Mouse (Mus musculus) megakaryocyte, adult 5-6 weeks (primary cell): ENCODE measurements around the gene Dclk2. TPM values are rescaled to one million over a fixed set of nuclear protein-coding genes. Genes with fewer than 3 reads are reported as not detected.

Experiments used
- ATAC-seq: 2 replicates; pipeline ENCODE4 v1.8.0; 2016; ENCODE audit warnings: mild to moderate bottlenecking, inconsistent platforms; ENCODE audit not compliant: poor library complexity, severe bottlenecking
- total RNA-seq, 2 experiments: library from RNA; stranded (forward) in 1 of 2; stranded (reverse) in 1 of 2; fragments of 153-499, 151-499 nt in 1 of 2; fragments of 221-1000, 200-1000 nt in 1 of 2; gene quantifications; 2 replicates each; pipeline versions ENCODE4 v1.2.3 to v1.2.4; 2015 to 2017

The Dclk2 gene
- total RNA-seq, 2 experiments from 2014 or later = 0.33 to 0.40 TPM

- ATAC-seq = no peak
These were observed 116.4 kb downstream of the Dclk2 start for GRCm38 (mm10) chr3:86804265-86804664.

GRCm38 (mm10) chr3:86802825-86803224, 117.8 kb downstream of the Dclk2 start:
- ATAC-seq = no peak

GRCm38 (mm10) chr3:86800841-86801240, 119.8 kb downstream of the Dclk2 start:
- no peak for ATAC-seq

- ATAC-seq = peak; percentile 55
These were observed 121.6 kb downstream of the Dclk2 start for GRCm38 (mm10) chr3:86799041-86799440.

- no peak for ATAC-seq
These were observed 122.7 kb downstream of the Dclk2 start for GRCm38 (mm10) chr3:86797871-86798460.

- ATAC-seq = peak; percentile 53
These were observed 123.9 kb downstream of the Dclk2 start for GRCm38 (mm10) chr3:86796716-86797115.

GRCm38 (mm10) chr3:86793720-86794191, 126.9 kb downstream of the Dclk2 start:
- no peak for ATAC-seq

GRCm38 (mm10) chr3:86793264-86793663, 127.4 kb downstream of the Dclk2 start:
- no peak for ATAC-seq

GRCm38 (mm10) chr3:86789752-86790151, 130.9 kb downstream of the Dclk2 start:
- no peak for ATAC-seq

GRCm38 (mm10) chr3:86788711-86789110, 131.9 kb downstream of the Dclk2 start:
- ATAC-seq = no peak

- no peak for ATAC-seq
These were observed 133.1 kb downstream of the Dclk2 start for GRCm38 (mm10) chr3:86787423-86788123.

- no peak for ATAC-seq
These were observed 133.8 kb downstream of the Dclk2 start for GRCm38 (mm10) chr3:86786845-86787351.

- ATAC-seq = no peak
These were observed 134.4 kb downstream of the Dclk2 start for GRCm38 (mm10) chr3:86786280-86786679.

- ATAC-seq = no peak
These were observed 135.7 kb downstream of the Dclk2 start for GRCm38 (mm10) chr3:86784930-86785329.

- ATAC-seq = no peak
These were observed 136.6 kb downstream of the Dclk2 start for GRCm38 (mm10) chr3:86784051-86784450.

- ATAC-seq = no peak
These were observed 140.9 kb downstream of the Dclk2 start for GRCm38 (mm10) chr3:86779704-86780103.

GRCm38 (mm10) chr3:86775444-86775828, 145.2 kb downstream of the Dclk2 start:
- no peak for ATAC-seq

- ATAC-seq = peak; percentile 85
These were observed 145.8 kb downstream of the Dclk2 start for GRCm38 (mm10) chr3:86774566-86775443.

- ATAC-seq = no peak
These were observed 151.7 kb downstream of the Dclk2 start for GRCm38 (mm10) chr3:86768969-86769368.

GRCm38 (mm10) chr3:86768553-86768952, 152.1 kb downstream of the Dclk2 start:
- ATAC-seq = no peak

- ATAC-seq = no peak
These were observed 158.2 kb downstream of the Dclk2 start for GRCm38 (mm10) chr3:86762456-86762855.
